Mouse (Mus musculus) E14TG2a.4 (cell line): ENCODE measurements at regions not wholly inside any gene's neighbourhood (a gene's known extent, or its start where the extent isn't known, plus 50 kb on each side); places are given as distances from the start of the nearest gene placed in this dataset.

Experiments used
- CTCF ChIP-seq: conservative IDR thresholded peaks from 2 replicates; pipeline ENCODE4 v1.5.1; 2014; ENCODE audit warnings: low read length
- POU5F1 ChIP-seq: IDR thresholded peaks from 2 replicates; pipeline ENCODE4 v1.6.1; 2014; ENCODE audit warnings: low read length, borderline replicate concordance

DNA sequence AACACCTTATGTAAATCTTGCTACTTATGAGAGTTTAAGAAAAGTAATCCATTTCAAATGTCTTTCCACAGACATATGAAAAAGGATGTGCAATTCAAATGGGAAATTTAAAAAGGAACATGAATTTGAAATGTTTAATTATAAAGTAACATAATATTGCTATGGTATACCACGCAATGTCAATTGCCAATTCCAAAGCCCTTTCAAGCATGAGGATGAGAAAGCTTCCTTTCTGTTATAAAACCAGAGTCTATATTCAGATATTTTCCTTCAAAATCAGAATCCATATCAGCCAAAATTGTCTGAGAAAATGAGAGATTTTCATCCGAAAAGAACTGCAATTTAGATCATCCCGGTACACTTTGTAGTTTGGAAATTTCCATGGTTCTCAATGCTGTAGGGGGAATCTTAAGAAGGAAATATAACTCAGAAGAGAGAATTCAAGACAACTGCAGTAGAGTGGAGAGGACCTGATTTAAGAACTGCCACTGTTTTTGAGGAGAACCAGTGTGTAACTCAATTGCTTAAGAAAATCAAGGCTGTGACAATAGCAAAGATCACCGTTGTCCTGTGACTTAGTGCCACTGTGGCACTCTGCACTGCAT lies 1169.3 kb upstream of the Cdh9 start:
- TF ChIP-seq CTCF: no peak
- TF ChIP-seq POU5F1: no peak
